Mouse (Mus musculus) liver, embryonic 14.5 days (tissue): ENCODE data around the gene Minos1.

Experiments
- CTCF ChIP-seq: IDR thresholded peaks from 2 replicates; pipeline ENCODE4 v1.5.1; 2016; ENCODE audit warnings: antibody characterized with exemption, low read depth, control low read depth
- EP300 ChIP-seq: IDR thresholded peaks from 2 replicates; pipeline ENCODE4 v1.6.1; 2016; ENCODE audit warnings: antibody characterized with exemption, low read depth

DNA sequence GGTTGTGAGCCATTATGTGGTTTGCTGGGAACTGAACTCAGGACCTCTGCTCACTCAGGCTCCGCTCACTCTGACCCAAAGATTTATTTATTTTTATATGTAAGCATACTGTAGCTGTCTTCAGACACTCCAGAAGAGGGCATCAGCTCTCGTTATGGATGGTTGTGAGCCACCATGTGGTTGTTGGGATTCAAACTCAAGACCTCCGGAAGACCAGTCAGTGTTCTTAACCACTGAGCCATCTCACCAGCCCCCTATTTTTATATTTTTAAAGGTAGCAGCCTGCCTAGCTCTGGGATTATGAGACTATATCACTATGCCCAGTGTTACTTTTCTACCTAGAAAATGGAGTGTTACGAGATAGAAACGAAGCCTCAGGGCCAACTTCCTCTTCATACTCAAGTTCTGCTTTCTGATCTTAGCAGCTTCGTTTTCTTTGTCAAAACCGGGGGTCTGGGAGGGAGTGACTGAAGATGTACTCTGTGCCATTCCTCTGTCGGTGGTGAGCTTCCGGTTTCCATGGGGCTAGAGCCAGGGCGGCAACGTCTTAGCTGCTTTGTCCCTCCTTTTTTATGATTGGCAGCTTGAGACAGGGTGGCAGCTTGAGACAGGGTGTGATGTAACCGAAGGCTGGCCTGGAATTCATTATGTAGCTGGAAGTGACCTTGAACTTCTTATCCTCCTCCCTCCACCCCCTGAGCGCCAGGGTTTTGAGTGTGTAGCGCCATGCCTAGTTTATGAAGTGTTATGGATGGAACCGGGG, 38.3 kb upstream of the Minos1 start:
- no peak for TF ChIP-seq CTCF
- no peak for TF ChIP-seq EP300
